Mouse (Mus musculus): ENCODE measurements around the gene Rpl4. TPM values are rescaled to one million over a fixed set of nuclear protein-coding genes. Genes with fewer than 3 reads are reported as not detected.
A peak's percentile ranks its signal among the peaks of the same experiment; 100 is the strongest.
"Not testable (repeated sequence)": the region's sequence is repeated elsewhere in the genome, so short reads cannot be mapped to it uniquely, and the experiment has no call there.

Rpl4 gene
- polyA plus RNA-seq (2014; fragmentation: Nextera tagmentation; extraction: Ambion mirVana): 1,355 and 1,360 TPM in 2 replicates

DNA sequence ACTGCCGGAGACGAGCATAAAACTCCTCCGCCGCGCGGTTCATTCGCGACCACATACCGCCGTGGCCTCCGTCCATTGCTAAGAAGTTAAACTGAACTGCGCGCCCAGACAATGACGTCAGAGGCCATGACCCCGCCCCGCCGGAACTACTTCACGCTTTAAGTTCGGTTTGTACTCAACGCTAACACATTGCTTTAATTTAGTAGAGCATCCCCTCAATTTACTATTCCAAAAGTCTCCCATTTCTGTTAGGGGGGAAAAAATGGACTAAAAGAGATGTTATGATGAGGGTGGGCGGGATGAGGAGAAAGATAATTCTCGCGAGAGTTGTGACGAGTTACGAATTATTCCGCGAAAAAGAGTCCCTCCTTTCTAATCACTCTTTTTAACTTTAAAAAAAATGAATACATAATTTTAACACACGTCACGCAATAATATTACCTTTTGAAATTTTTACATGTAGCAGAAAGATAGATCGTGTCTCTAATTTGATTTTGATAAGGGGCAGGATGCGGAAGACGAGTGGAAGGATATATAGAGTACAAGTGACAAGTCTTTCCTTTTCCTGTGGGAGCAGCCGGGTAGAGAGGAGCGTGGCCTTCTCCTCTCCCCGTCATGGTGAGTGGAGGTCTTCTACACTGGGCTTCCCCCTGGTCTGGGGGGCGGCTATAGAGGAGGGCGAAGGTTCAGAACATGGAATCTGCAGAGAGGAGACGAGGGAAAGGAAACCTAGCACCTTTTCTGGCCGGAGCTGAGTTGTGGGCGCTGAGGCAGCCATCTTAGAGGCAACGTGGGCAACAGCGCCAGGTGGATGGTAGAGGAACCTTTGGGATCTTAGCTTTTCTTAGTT, at the start of gene Rpl4, which contains the start of gene Zwilch:
Gene Rpl4 (plus strand): TSS at position 560 of the 850 bp plus-strand sequence.
Gene Zwilch (minus strand): TSS at position 289 of the 850 bp plus-strand sequence.
- Histone ChIP-seq H3K27me3 (ENCODE audit: control insufficient read depth, insufficient read depth, low read length) (no peaks in the 10 kb centered on the region), H3K9ac (ENCODE audit: low read length) (peak within 1 kb of the TSS; percentile 89), H3K4me3 (ENCODE audit: low read depth, low read length) (peak within 1 kb of the TSS; percentile 97), H3K27ac (replicated peaks; ENCODE audit: low read depth, low read length) (peak within 1 kb of the TSS; percentile 91), H3K9me3 (ENCODE audit: control insufficient read depth, low read length) (no peaks in the 10 kb centered on the region), H3K4me2 (ENCODE audit: low read depth, severe bottlenecking) (peak within 1 kb of the TSS; percentile 82), H3K4me1 (ENCODE audit: control insufficient read depth, insufficient read depth, low read length) (peaks cover 3% of the 10 kb centered on the region; the same call in 1 of the 2 replicates), H3K36me3 (ENCODE audit: control insufficient read depth, insufficient read depth, low read length) (peaks cover 22% of the 10 kb centered on the region)
- WGBS: under 1% methylated on average over 42 of the region's 42 CpGs
- DNase-seq (ENCODE audit: low spot score) (peak; percentile 87), ATAC-seq (ENCODE audit: insufficient number of reproducible peaks, low FRiP score, low TSS enrichment, low read depth) (peak; percentile 82; the same call in 1 of the 2 replicates)

GRCm38 (mm10) chr9:64124846-64125245, 48.3 kb upstream of the Rpl4 start:
- H3K4me3 ChIP-seq (ENCODE audit: low read depth, low read length); H3K9me3 ChIP-seq (ENCODE audit: control insufficient read depth, low read length); ATAC-seq (ENCODE audit: insufficient number of reproducible peaks, low FRiP score, low TSS enrichment, low read depth); H3K27me3 ChIP-seq (ENCODE audit: control insufficient read depth, insufficient read depth, low read length); H3K36me3 ChIP-seq (ENCODE audit: control insufficient read depth, insufficient read depth, low read length); H3K4me2 ChIP-seq (ENCODE audit: low read depth, severe bottlenecking); H3K9ac ChIP-seq (ENCODE audit: low read length); H3K27ac ChIP-seq (replicated peaks; ENCODE audit: low read depth, low read length); H3K4me1 ChIP-seq (ENCODE audit: control insufficient read depth, insufficient read depth, low read length); DNase-seq (ENCODE audit: low spot score): not testable (repeated sequence)
- 79% methylated on average over 3 of the region's 3 CpGs for WGBS

DNA sequence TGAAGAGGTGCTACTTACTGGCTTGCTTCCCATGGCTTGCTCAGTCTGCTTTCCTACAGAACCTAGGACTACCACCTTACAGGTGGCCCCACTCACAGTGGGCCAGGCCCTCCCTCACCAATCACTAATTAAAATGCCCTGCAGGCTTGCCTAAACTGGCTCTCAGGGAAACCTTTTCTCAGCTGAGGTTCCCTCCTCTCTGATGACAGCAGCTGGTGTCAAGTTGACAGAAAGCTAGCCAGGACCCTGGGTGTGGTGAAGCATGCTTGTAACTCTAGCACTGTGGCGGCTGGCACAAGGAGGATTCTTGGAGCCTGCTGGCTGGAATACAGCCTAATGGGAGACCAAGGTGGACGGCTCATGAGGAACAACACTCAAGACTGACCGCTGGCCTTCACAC, 47.9 kb upstream of the Rpl4 start:
- Histone ChIP-seq H3K27me3 (ENCODE audit: control insufficient read depth, insufficient read depth, low read length) (no peaks in the 10 kb centered on the region), H3K4me1 (ENCODE audit: control insufficient read depth, insufficient read depth, low read length) (no peaks in the 10 kb centered on the region), H3K4me2 (ENCODE audit: low read depth, severe bottlenecking) (no peak overlapping the region), H3K36me3 (ENCODE audit: control insufficient read depth, insufficient read depth, low read length) (no peaks in the 10 kb centered on the region), H3K9ac (ENCODE audit: low read length) (no peak overlapping the region), H3K27ac (replicated peaks; ENCODE audit: low read depth, low read length) (no peak overlapping the region), H3K9me3 (ENCODE audit: control insufficient read depth, low read length) (no peaks in the 10 kb centered on the region), H3K4me3 (ENCODE audit: low read depth, low read length) (no peak overlapping the region)
- DNase-seq (ENCODE audit: low spot score) (no peak), ATAC-seq (ENCODE audit: insufficient number of reproducible peaks, low FRiP score, low TSS enrichment, low read depth) (no peak)
- 60% methylated on average over 3 of the region's 3 CpGs for WGBS

- no peak for DNase-seq (ENCODE audit: low spot score)
- no peaks in the 10 kb centered on the region for H3K27me3 ChIP-seq (ENCODE audit: control insufficient read depth, insufficient read depth, low read length)
- H3K4me2 ChIP-seq (ENCODE audit: low read depth, severe bottlenecking): no peak overlapping the region
- 65% methylated on average over 12 of the region's 12 CpGs for WGBS
- H3K4me3 ChIP-seq (ENCODE audit: low read depth, low read length): no peak overlapping the region
- no peak for ATAC-seq (ENCODE audit: insufficient number of reproducible peaks, low FRiP score, low TSS enrichment, low read depth)
- no peaks in the 10 kb centered on the region for H3K36me3 ChIP-seq (ENCODE audit: control insufficient read depth, insufficient read depth, low read length)
- no peak overlapping the region for H3K9ac ChIP-seq (ENCODE audit: low read length)
- no peaks in the 10 kb centered on the region for H3K9me3 ChIP-seq (ENCODE audit: control insufficient read depth, low read length)
- no peaks in the 10 kb centered on the region for H3K4me1 ChIP-seq (ENCODE audit: control insufficient read depth, insufficient read depth, low read length)
- no peak overlapping the region for H3K27ac ChIP-seq (replicated peaks; ENCODE audit: low read depth, low read length)
These were observed 47.1 kb upstream of the Rpl4 start for GRCm38 (mm10) chr9:64126121-64126520.

- H3K27me3 ChIP-seq (ENCODE audit: control insufficient read depth, insufficient read depth, low read length): no peaks in the 10 kb centered on the region
- no peak overlapping the region for H3K27ac ChIP-seq (replicated peaks; ENCODE audit: low read depth, low read length)
- H3K9me3 ChIP-seq (ENCODE audit: control insufficient read depth, low read length): no peaks in the 10 kb centered on the region
- H3K4me3 ChIP-seq (ENCODE audit: low read depth, low read length): no peak overlapping the region
- 88% methylated on average over 6 of the region's 6 CpGs for WGBS
- no peak for DNase-seq (ENCODE audit: low spot score)
- H3K36me3 ChIP-seq (ENCODE audit: control insufficient read depth, insufficient read depth, low read length): no peaks in the 10 kb centered on the region
- no peak overlapping the region for H3K4me2 ChIP-seq (ENCODE audit: low read depth, severe bottlenecking)
- no peaks in the 10 kb centered on the region for H3K4me1 ChIP-seq (ENCODE audit: control insufficient read depth, insufficient read depth, low read length)
- H3K9ac ChIP-seq (ENCODE audit: low read length): no peak overlapping the region
- no peak for ATAC-seq (ENCODE audit: insufficient number of reproducible peaks, low FRiP score, low TSS enrichment, low read depth)
These were observed 41.6 kb upstream of the Rpl4 start for GRCm38 (mm10) chr9:64131623-64132022.

- not testable (repeated sequence) for H3K9ac ChIP-seq (ENCODE audit: low read length); H3K9me3 ChIP-seq (ENCODE audit: control insufficient read depth, low read length); H3K4me3 ChIP-seq (ENCODE audit: low read depth, low read length); H3K4me1 ChIP-seq (ENCODE audit: control insufficient read depth, insufficient read depth, low read length); H3K27me3 ChIP-seq (ENCODE audit: control insufficient read depth, insufficient read depth, low read length); ATAC-seq (ENCODE audit: insufficient number of reproducible peaks, low FRiP score, low TSS enrichment, low read depth); H3K27ac ChIP-seq (replicated peaks; ENCODE audit: low read depth, low read length); H3K4me2 ChIP-seq (ENCODE audit: low read depth, severe bottlenecking)
- H3K36me3 ChIP-seq (ENCODE audit: control insufficient read depth, insufficient read depth, low read length): peaks cover 14% of the 10 kb centered on the region
- WGBS: 8% methylated on average over 6 of the region's 6 CpGs
- peak; percentile 72 for DNase-seq (ENCODE audit: low spot score)
These were observed 34.3 kb upstream of the Rpl4 start for GRCm38 (mm10) chr9:64138896-64139295.

DNA sequence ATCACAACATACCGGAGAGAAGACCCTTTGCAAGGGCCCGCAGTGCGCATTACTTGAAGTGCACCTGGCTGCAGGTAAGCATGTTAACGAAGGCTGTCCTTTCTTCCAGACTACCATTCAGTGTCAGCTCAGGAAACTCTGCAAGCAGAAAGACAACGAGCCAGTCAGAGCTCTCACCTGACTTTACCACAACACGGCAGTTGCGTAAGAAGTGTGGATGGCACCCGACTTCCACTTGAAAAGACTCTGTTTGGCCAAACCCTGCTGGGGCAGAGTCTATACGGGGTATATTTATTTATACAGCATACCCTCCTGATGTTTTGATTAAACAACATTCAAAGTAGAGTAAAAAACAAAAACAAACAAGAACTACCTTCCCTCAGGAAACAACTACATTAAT, 33.3 kb upstream of the Rpl4 start:
- 94% methylated on average over 9 of the region's 9 CpGs for WGBS
- DNase-seq (ENCODE audit: low spot score) (no peak), ATAC-seq (ENCODE audit: insufficient number of reproducible peaks, low FRiP score, low TSS enrichment, low read depth) (no peak)
- H3K4me2 ChIP-seq (ENCODE audit: low read depth, severe bottlenecking): no peak overlapping the region
- no peaks in the 10 kb centered on the region for H3K27me3 ChIP-seq (ENCODE audit: control insufficient read depth, insufficient read depth, low read length)
- no peak overlapping the region for H3K4me3 ChIP-seq (ENCODE audit: low read depth, low read length)
- H3K9me3 ChIP-seq (ENCODE audit: control insufficient read depth, low read length): no peaks in the 10 kb centered on the region
- H3K4me1 ChIP-seq (ENCODE audit: control insufficient read depth, insufficient read depth, low read length): no peaks in the 10 kb centered on the region
- H3K27ac ChIP-seq (replicated peaks; ENCODE audit: low read depth, low read length): no peak overlapping the region
- peaks cover 14% of the 10 kb centered on the region for H3K36me3 ChIP-seq (ENCODE audit: control insufficient read depth, insufficient read depth, low read length)
- H3K9ac ChIP-seq (ENCODE audit: low read length): no peak overlapping the region

- 90% methylated on average over 1 of the region's 1 CpGs for WGBS
- no peak for DNase-seq (ENCODE audit: low spot score)
These were observed 16.5 kb upstream of the Rpl4 start for GRCm38 (mm10) chr9:64156641-64157040.

More at GRCm38 (mm10) chr9:64156641-64157040, 16.5 kb upstream of the Rpl4 start:
- ATAC-seq (ENCODE audit: insufficient number of reproducible peaks, low FRiP score, low TSS enrichment, low read depth): no peak
- H3K9me3 ChIP-seq (ENCODE audit: control insufficient read depth, low read length): no peaks in the 10 kb centered on the region
- no peaks in the 10 kb centered on the region for H3K4me1 ChIP-seq (ENCODE audit: control insufficient read depth, insufficient read depth, low read length)
- H3K4me3 ChIP-seq (ENCODE audit: low read depth, low read length): no peak overlapping the region
- peaks cover 26% of the 10 kb centered on the region for H3K36me3 ChIP-seq (ENCODE audit: control insufficient read depth, insufficient read depth, low read length)
- H3K27me3 ChIP-seq (ENCODE audit: control insufficient read depth, insufficient read depth, low read length): no peaks in the 10 kb centered on the region
- no peak overlapping the region for H3K9ac ChIP-seq (ENCODE audit: low read length)
- no peak overlapping the region for H3K4me2 ChIP-seq (ENCODE audit: low read depth, severe bottlenecking)
- H3K27ac ChIP-seq (replicated peaks; ENCODE audit: low read depth, low read length): no peak overlapping the region

Measured in limb, embryonic 11.5 days (tissue).